Mouse (Mus musculus) splenic B cell, adult 2 months (primary cell): Measurements from ENCODE around the gene Gja8.
A peak's percentile ranks its signal among the peaks of the same experiment; 100 is the strongest.

Source experiments
- DNase-seq: peaks from one replicate; pipeline ENCODE4 v3.0.0-alpha.2; 2011; ENCODE audit warnings: low read depth, low spot score
- H3K27me3 ChIP-seq: 2 replicates; pipeline ENCODE4 v1.6.1; 2012; ENCODE audit warnings: mild to moderate bottlenecking, low read length, moderate library complexity, mixed read lengths; ENCODE audit not compliant: control insufficient read depth, poor library complexity, insufficient read depth, severe bottlenecking
- H3K36me3 ChIP-seq: 2 replicates; pipeline ENCODE4 v1.6.1; 2012; ENCODE audit warnings: mild to moderate bottlenecking, low read length, moderate library complexity, mixed read lengths; ENCODE audit not compliant: control insufficient read depth, poor library complexity, insufficient read depth, severe bottlenecking

Gene Gja8

GRCm38 (mm10) chr3:96925920-96926319 lies at the start of gene Gja8:
TSS of gene Gja8 (minus strand) at chr3:96926020.
- H3K27me3 ChIP-seq, result no peaks in the 10 kb centered on the region
- no peaks in the 10 kb centered on the region for H3K36me3 ChIP-seq
- DNase-seq, result no peak

- DNase-seq, result no peak
- no peaks in the 10 kb centered on the region for H3K27me3 ChIP-seq
- H3K36me3 ChIP-seq, result no peaks in the 10 kb centered on the region
Measured at GRCm38 (mm10) chr3:96974467-96974866, 48.6 kb upstream of the Gja8 start.

- no peaks in the 10 kb centered on the region for H3K27me3 ChIP-seq
- no peak for DNase-seq
- H3K36me3 ChIP-seq, result no peaks in the 10 kb centered on the region
Measured at GRCm38 (mm10) chr3:96970986-96971385, 45.2 kb upstream of the Gja8 start.

GRCm38 (mm10) chr3:96963088-96964034 lies 37.5 kb upstream of the Gja8 start:
- Histone ChIP-seq H3K27me3 (no peaks in the 10 kb centered on the region), H3K36me3 (no peaks in the 10 kb centered on the region)
- DNase-seq, result no peak

GRCm38 (mm10) chr3:96960597-96960996 lies 34.8 kb upstream of the Gja8 start:
- DNase-seq, result no peak
- H3K36me3 ChIP-seq, result no peaks in the 10 kb centered on the region
- no peaks in the 10 kb centered on the region for H3K27me3 ChIP-seq

GRCm38 (mm10) chr3:96953489-96954233 lies 27.8 kb upstream of the Gja8 start:
- Histone ChIP-seq H3K27me3 (no peaks in the 10 kb centered on the region), H3K36me3 (no peaks in the 10 kb centered on the region)
- DNase-seq, result no peak

GRCm38 (mm10) chr3:96942706-96943105 lies 16.9 kb upstream of the Gja8 start:
- H3K36me3 ChIP-seq, result no peaks in the 10 kb centered on the region

GRCm38 (mm10) chr3:96938738-96939137 lies 12.9 kb upstream of the Gja8 start:
- no peaks in the 10 kb centered on the region for H3K27me3 ChIP-seq
- H3K36me3 ChIP-seq, result no peaks in the 10 kb centered on the region
- DNase-seq, result peak; percentile 75

More at GRCm38 (mm10) chr3:96942706-96943105, 16.9 kb upstream of the Gja8 start:
- no peaks in the 10 kb centered on the region for H3K27me3 ChIP-seq
- DNase-seq, result no peak

- Histone ChIP-seq H3K27me3 (no peaks in the 10 kb centered on the region), H3K36me3 (no peaks in the 10 kb centered on the region)
- DNase-seq, result no peak
Measured at GRCm38 (mm10) chr3:96937606-96938005, 11.8 kb upstream of the Gja8 start.

- DNase-seq, result peak; percentile 77
- H3K27me3 ChIP-seq, result no peaks in the 10 kb centered on the region
- no peaks in the 10 kb centered on the region for H3K36me3 ChIP-seq
Measured at GRCm38 (mm10) chr3:96936241-96936640, 10.4 kb upstream of the Gja8 start.

- no peak for DNase-seq
- Histone ChIP-seq H3K27me3 (no peaks in the 10 kb centered on the region), H3K36me3 (no peaks in the 10 kb centered on the region)
Measured at GRCm38 (mm10) chr3:96931261-96931681, 5.5 kb upstream of the Gja8 start.

GRCm38 (mm10) chr3:96924631-96925030 lies 1.2 kb downstream of the Gja8 start:
- Histone ChIP-seq H3K27me3 (no peaks in the 10 kb centered on the region), H3K36me3 (no peaks in the 10 kb centered on the region)
- no peak for DNase-seq

- H3K27me3 ChIP-seq, result no peaks in the 10 kb centered on the region
- H3K36me3 ChIP-seq, result no peaks in the 10 kb centered on the region
- no peak for DNase-seq
Measured at GRCm38 (mm10) chr3:96920991-96921390, 4.8 kb downstream of the Gja8 start.

GRCm38 (mm10) chr3:96905592-96905991 lies 20.2 kb downstream of the Gja8 start:
- Histone ChIP-seq H3K36me3 (no peaks in the 10 kb centered on the region), H3K27me3 (no peaks in the 10 kb centered on the region; the same call in 1 of the 2 replicates)
- no peak for DNase-seq
